Mouse (Mus musculus): ENCODE data around the gene Hoxd13. TPM values are rescaled to one million over a fixed set of nuclear protein-coding genes. Genes with fewer than 3 reads are reported as not detected.

Gene Hoxd13
- polyA plus RNA-seq, 1 experiment from 2014 or later: not detected

DNA sequence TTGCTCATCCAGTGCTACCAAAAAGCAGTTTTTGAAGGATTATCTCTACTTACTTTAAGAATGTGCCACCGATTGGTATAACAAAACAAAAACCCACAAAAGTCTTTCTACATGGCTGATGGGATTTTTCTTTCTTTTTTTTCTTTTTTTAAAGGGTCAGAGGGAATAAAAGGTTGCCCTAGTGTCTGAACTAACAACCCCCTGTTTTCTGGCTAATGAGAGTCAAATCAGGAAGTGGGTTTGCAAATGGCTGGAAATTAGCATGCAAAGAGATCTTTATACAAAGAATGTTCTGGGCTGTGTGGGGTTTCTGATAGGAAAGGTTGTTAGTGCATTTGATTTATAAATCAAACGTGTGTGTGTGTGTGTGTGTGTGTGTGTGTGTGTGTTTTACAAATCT is 52.3 kb downstream of the Hoxd13 start:
- Histone ChIP-seq H3K4me1 (replicated peaks; ENCODE audit: control insufficient read depth, insufficient read depth, low read length) (no peaks in the 10 kb centered on the region), H3K9ac (ENCODE audit: low read length) (no peak overlapping the region), H3K9me3 (ENCODE audit: control insufficient read depth, low read length) (no peaks in the 10 kb centered on the region), H3K4me2 (ENCODE audit: low read depth, low read length, severe bottlenecking) (no peak overlapping the region), H3K27me3 (ENCODE audit: control insufficient read depth, insufficient read depth, low read length) (peaks cover 99% of the 10 kb centered on the region), H3K36me3 (ENCODE audit: control insufficient read depth, insufficient read depth, low read length) (no peaks in the 10 kb centered on the region), H3K27ac (ENCODE audit: low read depth, low read length) (no peak overlapping the region), H3K4me3 (ENCODE audit: low read depth, low read length) (no peak overlapping the region)
- ATAC-seq (replicated peaks; ENCODE audit: low FRiP score): no peak
- no peak for DNase-seq (ENCODE audit: low spot score)
- WGBS: 9% methylated on average over 2 of the region's 2 CpGs

DNA sequence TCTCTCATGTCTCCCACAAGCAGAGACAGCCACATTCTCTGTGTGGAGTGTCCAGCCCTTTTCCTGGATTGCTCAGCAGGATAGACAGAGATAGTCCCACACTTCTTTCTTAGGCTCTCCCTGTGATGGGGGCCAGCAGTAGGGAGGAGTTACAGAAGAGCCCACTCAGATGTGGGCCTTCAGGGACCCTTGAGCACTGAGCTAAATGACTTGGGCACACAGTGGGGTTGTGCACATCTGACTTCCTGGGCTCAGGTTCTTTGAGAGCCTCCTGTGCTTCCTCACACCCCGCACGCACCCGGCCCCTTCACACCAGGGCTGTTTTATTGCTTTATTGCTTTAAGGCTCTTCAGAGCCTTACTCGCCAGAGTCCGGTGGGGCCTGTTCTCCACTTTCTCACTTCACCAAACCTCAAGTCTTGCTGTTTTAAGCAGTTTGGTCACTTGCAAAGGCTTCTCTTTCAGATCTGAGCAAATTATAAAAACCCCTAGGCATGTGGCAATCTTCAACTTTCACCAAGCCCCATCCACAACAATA is 52.9 kb downstream of the Hoxd13 start:
- DNase-seq (ENCODE audit: low spot score) (no peak), ATAC-seq (replicated peaks; ENCODE audit: low FRiP score) (no peak)
- Histone ChIP-seq H3K4me3 (ENCODE audit: low read depth, low read length) (no peak overlapping the region), H3K27ac (ENCODE audit: low read depth, low read length) (no peak overlapping the region), H3K4me2 (ENCODE audit: low read depth, low read length, severe bottlenecking) (no peak overlapping the region), H3K27me3 (ENCODE audit: control insufficient read depth, insufficient read depth, low read length) (peaks cover 99% of the 10 kb centered on the region), H3K4me1 (replicated peaks; ENCODE audit: control insufficient read depth, insufficient read depth, low read length) (no peaks in the 10 kb centered on the region), H3K9me3 (ENCODE audit: control insufficient read depth, low read length) (no peaks in the 10 kb centered on the region), H3K9ac (ENCODE audit: low read length) (no peak overlapping the region), H3K36me3 (ENCODE audit: control insufficient read depth, insufficient read depth, low read length) (no peaks in the 10 kb centered on the region)
- 2% methylated on average over 5 of the region's 5 CpGs for WGBS

Small RNA genes within 50 kb of the gene (microRNA-seq; reads per million reads assigned to microRNA genes)
- gene Gm44463 (ENCODE audit: insufficient number of aligned reads): not detected

Other genes starting within 250 kb of the Hoxd13 start
- 46.1 and 46.3 TPM in 2 replicates for gene Lnpk, start 88.9 kb upstream of the Hoxd13 start, polyA plus RNA-seq (2014; fragmentation: Nextera tagmentation; extraction: Ambion mirVana)
- not detected in 2 replicates for gene Evx2, start 8.8 kb upstream of the Hoxd13 start, polyA plus RNA-seq (2014; fragmentation: Nextera tagmentation; extraction: Ambion mirVana)
- gene Hoxd12, start 6.7 kb downstream of the Hoxd13 start, polyA plus RNA-seq (2014; fragmentation: Nextera tagmentation; extraction: Ambion mirVana): not detected in 2 replicates
- not detected in 2 replicates for gene Hoxd11, start 11.2 kb downstream of the Hoxd13 start, polyA plus RNA-seq (2014; fragmentation: Nextera tagmentation; extraction: Ambion mirVana)
- not detected in 2 replicates for gene Hoxd10, start 23.6 kb downstream of the Hoxd13 start, polyA plus RNA-seq (2014; fragmentation: Nextera tagmentation; extraction: Ambion mirVana)
- not detected in 2 replicates for gene Hoxd9, start 29.4 kb downstream of the Hoxd13 start, polyA plus RNA-seq (2014; fragmentation: Nextera tagmentation; extraction: Ambion mirVana)
- gene Hoxd8, start 36.3 kb downstream of the Hoxd13 start, polyA plus RNA-seq (2014; fragmentation: Nextera tagmentation; extraction: Ambion mirVana): not detected in 2 replicates
- gene Hoxd3, start 43.6 kb downstream of the Hoxd13 start, polyA plus RNA-seq (2014; fragmentation: Nextera tagmentation; extraction: Ambion mirVana): 0.08 and 0.19 TPM in 2 replicates
- gene Hoxd4, start 43.6 kb downstream of the Hoxd13 start, polyA plus RNA-seq (2014; fragmentation: Nextera tagmentation; extraction: Ambion mirVana): not detected in 2 replicates
- not detected in 2 replicates for gene Gm28230, start 58.4 kb downstream of the Hoxd13 start, polyA plus RNA-seq (2014; fragmentation: Nextera tagmentation; extraction: Ambion mirVana)
- gene Hoxd1, start 94.7 kb downstream of the Hoxd13 start, polyA plus RNA-seq (2014; fragmentation: Nextera tagmentation; extraction: Ambion mirVana): not detected in 2 replicates
- 116 and 125 TPM in 2 replicates for gene Mtx2, start 157.5 kb downstream of the Hoxd13 start, polyA plus RNA-seq (2014; fragmentation: Nextera tagmentation; extraction: Ambion mirVana)